Mouse (Mus musculus) kidney, postnatal 14 days (tissue): Measurements from ENCODE around the gene Rptor.

Source experiments
- DNase-seq: peaks from one replicate; pipeline ENCODE4 v3.0.0; 2022; ENCODE audit warnings: mixed read lengths

Rptor gene

GRCm38 (mm10) chr11:119754459-119754858, 151.8 kb downstream of the Rptor start:
- no peak for DNase-seq

GRCm38 (mm10) chr11:119758214-119758613, 155.5 kb downstream of the Rptor start:
- no peak for DNase-seq

DNA sequence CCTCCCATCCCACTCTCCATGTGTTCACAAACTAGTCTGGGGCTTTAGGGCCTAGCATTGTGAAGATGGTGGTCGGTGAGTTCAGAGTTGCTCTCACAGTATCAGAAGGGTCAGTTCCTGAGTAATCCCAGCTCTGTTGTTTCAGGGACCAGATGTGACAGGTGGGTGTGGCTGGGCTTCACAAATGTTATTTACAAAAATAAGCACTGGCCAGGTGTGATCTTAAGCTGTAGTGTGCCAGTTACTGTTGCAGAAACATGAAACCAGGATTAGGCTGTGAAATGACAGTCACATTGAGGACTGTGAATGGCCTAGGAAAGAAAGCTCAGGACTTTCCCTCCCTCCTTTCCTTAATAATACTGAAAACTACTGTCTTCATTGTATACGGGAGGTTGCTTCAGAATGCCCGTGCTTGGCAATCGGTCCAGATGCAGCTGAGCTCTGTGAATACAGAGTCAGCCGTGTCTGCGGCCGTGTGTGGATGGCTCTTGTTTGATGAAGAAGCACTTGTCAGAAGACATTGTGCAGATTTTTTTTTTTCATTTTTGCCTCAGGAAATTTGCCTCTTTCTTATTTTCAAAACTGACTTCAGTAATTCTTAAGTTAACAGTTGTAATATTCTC, 156.1 kb downstream of the Rptor start:
- DNase-seq: no peak

DNA sequence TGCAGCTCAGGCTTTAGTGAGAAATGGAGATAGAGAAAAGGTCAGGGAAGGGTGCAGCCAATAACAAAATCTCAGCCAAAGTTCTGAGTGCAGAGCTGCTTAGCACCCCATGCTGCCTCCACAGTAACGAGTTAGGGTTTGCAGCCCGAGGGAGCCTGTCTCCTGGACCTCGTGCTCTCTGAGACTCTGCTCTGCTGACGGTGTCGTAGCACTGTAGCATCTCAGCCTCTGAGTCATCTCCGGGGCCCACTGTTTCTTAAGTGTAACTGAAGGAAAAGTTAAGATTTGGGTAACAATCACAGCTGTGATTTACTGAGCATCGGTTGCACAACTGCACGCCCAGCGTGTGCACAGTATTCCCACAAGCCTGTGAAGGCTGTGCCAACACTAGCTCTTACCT, 160.2 kb downstream of the Rptor start:
- no peak for DNase-seq

DNA sequence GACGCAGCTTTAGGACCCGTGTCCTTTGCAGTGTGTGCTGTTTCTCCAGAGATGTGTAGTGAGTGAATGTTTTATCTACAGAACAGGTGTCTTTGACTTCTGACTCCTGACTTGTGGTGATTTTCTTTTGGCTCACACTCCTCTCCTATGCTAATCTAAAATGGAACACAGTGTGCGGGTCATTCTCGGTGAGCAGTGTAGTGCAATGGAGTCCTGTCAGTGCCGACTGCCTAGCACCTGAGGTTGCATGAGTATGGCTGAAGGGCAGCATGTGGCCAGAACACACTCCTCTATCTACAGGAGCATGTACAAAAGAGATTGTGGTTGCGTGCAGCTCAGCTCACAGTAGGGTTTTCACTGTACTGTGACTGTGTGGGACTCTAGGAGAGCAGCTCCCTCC, 163.3 kb downstream of the Rptor start:
- DNase-seq: no peak

GRCm38 (mm10) chr11:119766782-119767459, 164.2 kb downstream of the Rptor start:
- no peak for DNase-seq

DNA sequence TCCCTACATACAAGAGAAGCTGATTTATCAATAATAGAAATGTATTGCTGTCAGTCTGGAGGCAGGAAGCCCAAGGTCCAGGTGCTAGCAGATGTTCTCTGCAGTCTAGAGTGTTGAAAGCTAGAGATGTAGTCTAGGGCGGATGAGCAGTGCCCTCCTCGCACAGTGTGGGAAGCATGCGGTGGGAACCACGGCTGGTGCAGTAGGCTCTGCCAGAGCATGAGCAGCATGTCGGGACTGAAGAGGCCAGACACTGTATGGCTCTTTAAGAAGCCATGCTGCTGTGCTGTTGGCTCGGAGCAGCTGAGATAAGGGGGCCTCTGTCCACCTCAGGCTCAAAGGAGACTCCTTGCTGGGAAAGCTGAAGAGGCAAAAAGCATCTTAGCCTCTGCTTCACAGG, 164.8 kb downstream of the Rptor start:
- no peak for DNase-seq

GRCm38 (mm10) chr11:119768511-119768910, 165.8 kb downstream of the Rptor start:
- DNase-seq: no peak

GRCm38 (mm10) chr11:119769666-119770065, 167.0 kb downstream of the Rptor start:
- DNase-seq: no peak

- no peak for DNase-seq
Observed at GRCm38 (mm10) chr11:119770985-119771384, 168.3 kb downstream of the Rptor start.

GRCm38 (mm10) chr11:119772896-119773295, 170.2 kb downstream of the Rptor start:
- no peak for DNase-seq

DNA sequence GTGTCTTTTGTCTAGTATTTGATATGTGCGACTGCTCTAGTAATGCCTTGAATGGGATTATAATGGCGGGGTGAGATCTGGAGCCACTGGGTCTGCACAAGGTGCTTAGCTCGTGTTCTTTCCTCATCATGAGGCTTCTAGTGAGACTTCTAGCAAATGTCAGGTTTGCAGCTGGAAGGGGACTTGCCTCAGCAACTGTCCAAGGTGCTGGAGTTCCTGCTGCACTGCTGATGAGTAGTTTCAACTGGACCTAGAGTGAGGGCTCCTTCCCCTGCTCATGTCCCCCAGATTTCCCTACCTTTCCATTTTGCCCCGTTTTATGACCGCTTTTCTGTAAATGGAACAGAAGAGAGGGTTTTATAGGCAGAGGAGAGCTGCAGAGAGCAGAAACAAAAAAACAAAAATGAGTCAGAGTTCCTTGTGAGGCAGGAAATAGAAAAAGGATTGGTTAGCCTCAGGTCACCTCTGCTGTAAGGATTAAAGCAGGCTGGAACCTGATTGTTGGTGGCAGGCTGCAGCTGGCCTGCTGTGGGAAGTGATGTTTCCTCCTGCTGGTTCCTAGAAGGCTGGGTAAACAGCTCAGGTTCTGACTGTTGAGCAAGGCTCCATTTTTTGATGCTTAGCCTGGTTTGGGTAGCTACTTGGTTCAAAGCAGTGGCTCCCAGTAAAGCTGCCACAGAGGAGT, 172.5 kb downstream of the Rptor start:
- DNase-seq: no peak

- peak; percentile 30 for DNase-seq
Observed at GRCm38 (mm10) chr11:119777236-119777635, 174.5 kb downstream of the Rptor start.

DNA sequence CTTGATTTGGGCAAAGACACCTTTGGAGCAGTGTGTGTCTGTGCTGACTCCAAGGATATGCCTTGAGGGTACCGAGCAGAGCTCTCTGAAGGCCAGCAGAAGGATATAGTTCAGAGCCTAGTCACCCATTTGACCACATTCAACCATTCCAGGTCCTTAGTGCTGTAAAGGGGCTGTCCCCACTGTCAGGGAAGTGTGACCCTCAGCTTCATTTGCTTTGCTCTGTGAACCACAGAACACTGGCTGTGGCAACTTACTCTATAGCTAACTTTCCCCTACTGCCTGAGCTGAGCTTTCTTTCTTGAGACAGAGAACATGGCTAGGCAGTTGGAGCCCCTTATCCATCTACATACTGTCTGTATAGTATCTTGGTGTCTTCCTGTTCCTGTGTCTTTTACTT, 175.2 kb downstream of the Rptor start:
- no peak for DNase-seq

DNA sequence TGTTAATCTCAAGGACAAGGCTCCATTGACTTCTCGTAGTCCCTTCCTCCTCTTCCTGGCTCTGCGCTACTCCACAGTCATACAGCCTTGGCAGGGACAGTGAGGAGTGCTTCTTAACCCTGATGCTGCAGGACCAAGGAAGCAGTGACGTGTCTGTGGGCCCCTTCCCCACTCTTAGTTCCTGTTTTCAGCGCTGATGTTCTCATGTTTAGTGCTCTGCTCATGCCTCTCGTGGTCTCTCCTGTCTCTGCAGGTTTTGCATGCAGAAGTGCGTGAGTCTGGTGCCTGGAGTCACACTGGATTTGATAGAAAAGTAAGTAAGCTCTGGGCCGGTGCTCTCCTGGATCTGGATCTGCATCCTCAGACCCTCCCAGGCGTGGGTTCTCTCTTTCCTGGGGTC, 177.6 kb downstream of the Rptor start:
- no peak for DNase-seq

DNA sequence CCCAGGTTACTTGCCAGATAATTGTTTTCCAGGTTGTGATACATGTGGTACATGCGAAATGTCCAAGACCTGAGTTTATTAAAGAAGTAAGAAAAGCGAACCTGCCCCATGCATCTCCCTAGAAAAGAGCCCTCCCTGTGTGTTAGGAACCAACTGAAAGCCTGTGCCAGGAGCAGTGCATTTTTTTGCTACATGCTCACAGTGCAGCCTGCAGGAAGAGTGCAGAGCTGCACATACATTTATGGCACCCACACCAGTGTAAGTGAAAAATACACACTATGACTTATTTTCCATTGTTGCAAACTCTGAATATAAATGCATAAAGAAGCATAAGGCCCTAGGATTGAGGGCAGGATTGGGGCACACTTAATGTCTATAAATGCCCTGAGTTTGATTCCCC, 178.5 kb downstream of the Rptor start:
- DNase-seq: no peak

DNA sequence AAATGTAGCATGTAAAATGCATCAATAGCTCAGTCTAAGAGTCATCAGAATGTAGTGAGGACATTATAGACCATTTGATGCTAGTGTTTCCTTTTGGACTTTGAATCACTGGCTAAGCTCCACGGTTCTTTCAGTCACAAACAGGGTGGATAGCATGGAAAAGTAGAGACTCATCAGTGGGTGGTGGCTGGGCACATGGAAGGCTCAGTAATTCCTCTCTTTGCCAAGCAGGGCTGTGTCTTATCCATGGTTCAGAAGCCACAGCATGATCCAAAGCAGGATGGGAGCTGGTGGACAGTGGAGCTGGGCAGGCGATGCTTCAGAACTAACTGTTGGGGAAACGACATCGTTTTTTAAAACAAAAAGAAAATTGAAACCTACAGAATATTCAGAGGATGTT, 179.0 kb downstream of the Rptor start:
- no peak for DNase-seq

GRCm38 (mm10) chr11:119783653-119784052, 180.9 kb downstream of the Rptor start:
- DNase-seq: no peak

DNA sequence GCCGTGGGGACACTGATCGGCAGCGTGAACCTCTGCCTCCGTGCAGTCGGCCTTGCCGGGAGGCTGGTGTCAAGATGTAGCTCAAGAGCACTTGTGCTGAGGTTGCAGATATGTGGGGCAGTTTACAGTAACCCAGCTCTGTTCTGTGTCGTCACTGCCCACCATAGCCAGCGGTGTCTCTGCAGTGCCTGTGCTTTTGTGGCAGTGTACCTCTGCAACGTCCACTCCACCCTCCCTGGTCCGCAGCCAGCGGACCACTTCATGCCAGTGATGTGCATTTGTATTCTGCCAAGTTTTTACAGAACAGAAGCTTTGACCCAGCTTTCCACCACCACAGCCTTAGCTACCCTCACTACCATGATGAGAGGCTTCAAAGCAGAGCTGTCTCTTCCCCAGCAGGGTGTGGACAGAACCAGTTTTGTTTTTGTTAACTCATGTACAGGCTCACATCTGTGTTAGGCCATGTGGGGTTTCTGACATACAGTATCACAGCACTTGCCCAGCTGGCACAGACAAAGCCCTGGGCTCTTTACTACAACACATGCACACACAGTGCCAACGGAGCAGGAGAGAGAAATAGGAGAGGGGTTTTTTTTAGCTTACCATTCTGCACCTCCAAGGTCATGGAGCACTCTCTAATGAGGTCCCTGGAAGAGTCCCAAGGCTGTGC, 182.1 kb downstream of the Rptor start:
- DNase-seq: no peak

GRCm38 (mm10) chr11:119785661-119786384, 183.1 kb downstream of the Rptor start:
- DNase-seq: no peak

GRCm38 (mm10) chr11:119786385-119786880, 183.7 kb downstream of the Rptor start:
- no peak for DNase-seq

DNA sequence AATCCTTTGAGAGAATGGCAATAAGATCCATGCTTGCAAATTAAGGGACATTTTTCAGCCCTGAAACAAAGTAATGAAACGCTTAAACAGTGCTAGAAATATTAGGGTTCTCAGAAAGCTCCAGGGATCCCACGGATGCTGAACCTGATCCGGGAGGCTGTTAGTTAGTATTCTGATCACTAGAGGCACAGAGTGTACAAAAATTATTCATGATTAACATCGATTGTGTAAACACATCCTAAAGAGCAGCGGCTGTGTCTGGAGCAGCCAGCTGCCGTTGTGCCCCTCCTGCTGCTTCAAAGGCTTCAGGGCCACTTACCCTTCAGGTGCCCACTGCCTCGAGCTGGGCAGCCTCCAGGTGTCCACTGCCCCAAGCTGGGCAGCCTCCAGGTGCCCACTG, 185.8 kb downstream of the Rptor start:
- no peak for DNase-seq
